ENCODE assay signal across 10 mouse cellular contexts in genomic region chr7:142370937-142371336, GRCm38 (mm10). TPM values are rescaled to one million over a fixed set of nuclear protein-coding genes. Genes with fewer than 3 reads are reported as not detected.
DNase-seq lines count a peak whose midpoint lies in the region; ATAC-seq and TF ChIP-seq lines count a peak whose summit lies in the region.
"Had no signal": no experiment of that assay in that cellular context is flagged by ENCODE, and none has a peak within 500 bp of the region (broad histone marks: within the 10 kb centered on the region; RNA-seq: fewer than 3 reads in every experiment).

No protein-coding gene starts in this region.

- 79% methylated on average over 18 of the region's 18 CpGs for WGBS in embryonic facial prominence, embryonic 10.5 days
- WGBS in liver, adult 2 months, result 71% methylated on average over 18 of the region's 18 CpGs

- intact Hi-C loops in gastrocnemius, adult 2 months (cut with DNase I), result no loop called here
- intact Hi-C loops in gastrocnemius, postnatal 36 days (cut with DNase I), result no loop called here
- intact Hi-C loops in left cerebral cortex, adult 2 months (cut with DNase I), result no loop called here

- TF ChIP-seq POLR2A in liver, adult 2 months (IDR thresholded peaks at IDR 0.05; ENCODE audit: extremely low read depth, insufficient read depth, low read length), result no peak

- peak overlapping the region; percentile 77 for H3K27ac ChIP-seq in gastrocnemius, adult 2 months
- peak overlapping the region; percentile 87 for H3K27ac ChIP-seq in left cerebral cortex, adult 2 months
- H3K27ac ChIP-seq in embryonic facial prominence, embryonic 10.5 days (replicated peaks), result 0 out of 2 replicates have a peak overlapping the region, but pooled peaks have one; percentile 22
- no peak overlapping the region for H3K27ac ChIP-seq in liver, adult 2 months (replicated peaks; ENCODE audit: insufficient read depth, low read depth, low read length)

- DNase-seq in gastrocnemius, adult 2 months, result peak; percentile 27
- no peak for DNase-seq in gastrocnemius, postnatal 36 days
- no peak for DNase-seq in left cerebral cortex, adult 2 months (ENCODE audit: extremely low spot score in 1 of 2, low spot score in 2 of 2)
- DNase-seq in left cerebral cortex, adult 11 months (ENCODE audit: low spot score), result no peak
- DNase-seq in embryonic facial prominence, embryonic 10.5 days (ENCODE audit: low spot score), result no peak
- DNase-seq in liver, adult 2 months (ENCODE audit: extremely low read depth, low read depth, low spot score), result no peak
- no peak for DNase-seq in testis, postnatal 10 days (ENCODE audit: low spot score)
- DNase-seq: kidney, postnatal 4 days had no signal

- H3K9ac ChIP-seq in liver, adult 2 months (ENCODE audit: low read depth, low read length), result peak overlapping the region; percentile 64; the same call in 1 of the 2 replicates

- H3K9me3 ChIP-seq in embryonic facial prominence, embryonic 10.5 days, result no peaks in the 10 kb centered on the region

- peaks cover 10% of the 10 kb centered on the region for H3K36me3 ChIP-seq in embryonic facial prominence, embryonic 10.5 days (replicated peaks)
- H3K36me3 ChIP-seq in liver, adult 2 months (ENCODE audit: control insufficient read depth, insufficient read depth, low read length), result no peaks in the 10 kb centered on the region

- H3K27me3 ChIP-seq in embryonic facial prominence, embryonic 10.5 days (replicated peaks; ENCODE audit: low read depth, poor library complexity, severe bottlenecking), result peaks cover 63% of the 10 kb centered on the region
- H3K27me3 ChIP-seq in liver, adult 2 months (ENCODE audit: control insufficient read depth, insufficient read depth, low read length), result 0 out of 2 replicates have a peak, but pooled peaks cover 4% of the 10 kb centered on the region

- no peak for TF ChIP-seq CTCF in gastrocnemius, adult 2 months (IDR thresholded peaks at IDR 0.05)
- no peak for TF ChIP-seq CTCF in left cerebral cortex, adult 2 months (IDR thresholded peaks at IDR 0.05)
- TF ChIP-seq CTCF in liver, adult 2 months (IDR thresholded peaks at IDR 0.05; ENCODE audit: low read depth, low read length), result no peak

- H3K79me2 ChIP-seq in liver, adult 2 months (ENCODE audit: control insufficient read depth, insufficient read depth, low read length), result no peaks in the 10 kb centered on the region

- H3K4me3 ChIP-seq in gastrocnemius, adult 2 months, result peak overlapping the region; percentile 80
- H3K4me3 ChIP-seq in left cerebral cortex, adult 2 months, result peak overlapping the region; percentile 62
- H3K4me3 ChIP-seq in embryonic facial prominence, embryonic 10.5 days, result no peak overlapping the region
- H3K4me3 ChIP-seq in liver, adult 2 months (ENCODE audit: insufficient read depth, low read depth, low read length), result peak overlapping the region; percentile 65; the same call in 1 of the 2 replicates

- H3K4me1 ChIP-seq in embryonic facial prominence, embryonic 10.5 days, result peaks cover 39% of the 10 kb centered on the region
- H3K4me1 ChIP-seq in liver, adult 2 months (ENCODE audit: control insufficient read depth, insufficient read depth, low read length), result no peaks in the 10 kb centered on the region; the same call in 1 of the 2 replicates

- no peak for ATAC-seq in monocyte, adult 5-6 weeks (replicated peaks; ENCODE audit: insufficient number of reproducible peaks, low FRiP score, low TSS enrichment, poor library complexity, severe bottlenecking)

RNA-seq across cellular contexts. Expression of gene Ifitm10, which starts 2.6 kb away (rescaled TPM):
- total RNA-seq in gastrocnemius, adult 2 months (2021), result 1 to 10 TPM; 3.0 to 4.1 TPM
- total RNA-seq in gastrocnemius, postnatal 36 days (2021), result 1 to 10 TPM; 2.8 to 6.8 TPM
- total RNA-seq in left cerebral cortex, adult 2 months (2021), result 10 to 100 TPM; 31.4 to 36.1 TPM
- polyA plus RNA-seq in embryonic facial prominence, embryonic 10.5 days (2016; fragmentation: Nextera tagmentation; extraction: Ambion mirVana), result 2.2 and 3.0 TPM in 2 replicates
- total RNA-seq in liver, adult 2 months (2014; rRNA removed), result 0.54 and 0.65 TPM in 2 replicates
- polyA plus RNA-seq in liver, adult 2 months (2012; rRNA removed), result 0.71 and 1.00 TPM in 2 replicates
- total RNA-seq in monocyte, adult 5-6 weeks (2017), result 10.2 to 46.5 TPM (median 13.9 TPM) in 3 replicates

RNA-seq across cellular contexts. Expression of gene Gm49369, which starts 11.5 kb away (rescaled TPM):
- 1 to 10 TPM; 1.5 to 1.8 TPM for total RNA-seq in gastrocnemius, adult 2 months (2021)
- total RNA-seq in gastrocnemius, postnatal 36 days (2021), result 1 to 10 TPM; 3.9 to 9.2 TPM
- total RNA-seq in left cerebral cortex, adult 2 months (2021), result 1 to 10 TPM; 4.3 to 4.5 TPM
- polyA plus RNA-seq in embryonic facial prominence, embryonic 10.5 days (2016; fragmentation: Nextera tagmentation; extraction: Ambion mirVana), result not detected in 2 replicates
- total RNA-seq in liver, adult 2 months (2014; rRNA removed), result 126 and 130 TPM in 2 replicates
- polyA plus RNA-seq in liver, adult 2 months (2012; rRNA removed), result 0.38 TPM in 1 of 2 replicates, not detected in the other
- total RNA-seq in monocyte, adult 5-6 weeks (2017), result 242 to 452 TPM (median 290 TPM) in 3 replicates
- polyA plus RNA-seq: stomach, embryonic 16.5 days had no signal

RNA-seq across cellular contexts. Expression of gene Ctsd, which starts 16.9 kb away (rescaled TPM):
- 100 to 1,000 TPM; 411 to 467 TPM for total RNA-seq in gastrocnemius, adult 2 months (2021)
- total RNA-seq in gastrocnemius, postnatal 36 days (2021), result 100 to 1,000 TPM; 330 to 388 TPM
- total RNA-seq in left cerebral cortex, adult 2 months (2021), result 100 to 1,000 TPM; 304 TPM
- polyA plus RNA-seq in embryonic facial prominence, embryonic 10.5 days (2016; fragmentation: Nextera tagmentation; extraction: Ambion mirVana), result 151 and 158 TPM in 2 replicates
- total RNA-seq in liver, adult 2 months (2014; rRNA removed), result 215 and 244 TPM in 2 replicates
- 355 and 444 TPM in 2 replicates for polyA plus RNA-seq in liver, adult 2 months (2012; rRNA removed)
- 304 to 518 TPM (median 326 TPM) in 3 replicates for total RNA-seq in monocyte, adult 5-6 weeks (2017)

Comparison
In these comparisons a context has a peak if more than half of its experiments do, and no peak if none do; other contexts are left out.
1. RNA of gene Gm49369, which starts 11.5 kb away (total RNA-seq): 242 to 452 TPM in monocyte, adult 5-6 weeks and 126 to 130 TPM in liver, adult 2 months; 3.9 to 9.2 TPM in gastrocnemius, postnatal 36 days, 4.3 to 4.5 TPM in left cerebral cortex, adult 2 months and 1.5 to 1.8 TPM in gastrocnemius, adult 2 months; every median in the first group is over 10 times any median in the second.